Mouse (Mus musculus): ENCODE measurements around the gene Il18bp.
"Not testable (repeated sequence)": the region's sequence is repeated elsewhere in the genome, so short reads cannot be mapped to it uniquely, and the experiment has no call there.

Gene Il18bp

GRCm38 (mm10) chr7:102018590-102018989 is at the start of gene Il18bp:
Gene Il18bp, minus strand, starts transcription at chr7:102018690.
- no peak for DNase-seq (ENCODE audit: low read depth, low spot score)

GRCm38 (mm10) chr7:102066363-102066762 is 47.9 kb upstream of the Il18bp start:
- DNase-seq (ENCODE audit: low read depth, low spot score) = no peak

- peak; percentile 98 for DNase-seq (ENCODE audit: low read depth, low spot score)
Observed at GRCm38 (mm10) chr7:102065046-102065891, 46.8 kb upstream of the Il18bp start, which contains the start of the genes Rnf121, Xndc1 and Xntrpc. Gene Rnf121, minus strand, starts transcription at chr7:102065469. Gene Xndc1, plus strand, starts transcription at chr7:102065511. Gene Xntrpc, plus strand, starts transcription at chr7:102065713.

- no peak for DNase-seq (ENCODE audit: low read depth, low spot score)
Observed at GRCm38 (mm10) chr7:102064655-102065045, 46.2 kb upstream of the Il18bp start.

GRCm38 (mm10) chr7:102063891-102064290 is 45.4 kb upstream of the Il18bp start:
- DNase-seq (ENCODE audit: low read depth, low spot score) = no peak

- DNase-seq (ENCODE audit: low read depth, low spot score) = no peak
Observed at GRCm38 (mm10) chr7:102062203-102062602, 43.7 kb upstream of the Il18bp start.

GRCm38 (mm10) chr7:102061353-102061752 is 42.9 kb upstream of the Il18bp start:
- no peak for DNase-seq (ENCODE audit: low read depth, low spot score)

- not testable (repeated sequence) for DNase-seq (ENCODE audit: low read depth, low spot score)
Observed at GRCm38 (mm10) chr7:102048524-102048923, 30.0 kb upstream of the Il18bp start.

- no peak for DNase-seq (ENCODE audit: low read depth, low spot score)
Observed at GRCm38 (mm10) chr7:102042314-102042713, 23.8 kb upstream of the Il18bp start.

GRCm38 (mm10) chr7:102037318-102037717 is 18.8 kb upstream of the Il18bp start:
- DNase-seq (ENCODE audit: low read depth, low spot score) = peak; percentile 52

GRCm38 (mm10) chr7:102035534-102035933 is 17.0 kb upstream of the Il18bp start:
- no peak for DNase-seq (ENCODE audit: low read depth, low spot score)

GRCm38 (mm10) chr7:102034904-102035303 is 16.4 kb upstream of the Il18bp start:
- DNase-seq (ENCODE audit: low read depth, low spot score) = peak; percentile 57

- DNase-seq (ENCODE audit: low read depth, low spot score) = no peak
Observed at GRCm38 (mm10) chr7:102025187-102026119, 7.0 kb upstream of the Il18bp start.

GRCm38 (mm10) chr7:102023821-102024220 is 5.3 kb upstream of the Il18bp start:
- DNase-seq (ENCODE audit: low read depth, low spot score) = peak; percentile 61

- DNase-seq (ENCODE audit: low read depth, low spot score) = not testable (repeated sequence)
Observed at GRCm38 (mm10) chr7:102020934-102021333, 2.4 kb upstream of the Il18bp start.

GRCm38 (mm10) chr7:102019362-102019761 is 872 bp upstream of the Il18bp start:
- DNase-seq (ENCODE audit: low read depth, low spot score) = no peak

GRCm38 (mm10) chr7:102018034-102018433 is 456 bp downstream of the Il18bp start:
- no peak for DNase-seq (ENCODE audit: low read depth, low spot score)

GRCm38 (mm10) chr7:102017452-102017851 is 1.0 kb downstream of the Il18bp start:
- DNase-seq (ENCODE audit: low read depth, low spot score) = no peak

GRCm38 (mm10) chr7:102016936-102017335 is 1.6 kb downstream of the Il18bp start:
- no peak for DNase-seq (ENCODE audit: low read depth, low spot score)

GRCm38 (mm10) chr7:102014995-102015394 is 3.5 kb downstream of the Il18bp start:
- no peak for DNase-seq (ENCODE audit: low read depth, low spot score)

- DNase-seq (ENCODE audit: low read depth, low spot score) = no peak
Observed at GRCm38 (mm10) chr7:102013416-102013815, 5.1 kb downstream of the Il18bp start.

GRCm38 (mm10) chr7:102011855-102012254 is 6.6 kb downstream of the Il18bp start:
- DNase-seq (ENCODE audit: low read depth, low spot score) = no peak

All from brain, adult 2 months (tissue).